Comparison of ENCODE assay signal across 9 mouse cellular contexts in genomic region chr8:102596523-102596922, GRCm38 (mm10).
A peak's percentile ranks its signal among the peaks of the same experiment; 100 is the strongest.
DNase-seq lines count a peak whose midpoint lies in the region; ATAC-seq lines count a peak whose summit lies in the region.
"Had no signal": no experiment of that assay in that cellular context is flagged by ENCODE, and none has a peak within 500 bp of the region (broad histone marks: within the 10 kb centered on the region; RNA-seq: fewer than 3 reads in every experiment).

No protein-coding gene starts in this region.

- no peaks in the 10 kb centered on the region for H3K9me3 ChIP-seq in intestine, embryonic 15.5 days
- H3K9me3 ChIP-seq in midbrain, embryonic 15.5 days, result no peaks in the 10 kb centered on the region
- H3K9me3 ChIP-seq: embryonic facial prominence, embryonic 13.5 days had no signal

- H3K36me3 ChIP-seq in intestine, embryonic 15.5 days, result no peaks in the 10 kb centered on the region
- no peaks in the 10 kb centered on the region for H3K36me3 ChIP-seq in midbrain, embryonic 15.5 days (replicated peaks)
- H3K36me3 ChIP-seq: embryonic facial prominence, embryonic 13.5 days had no signal

- 12% methylated on average over 3 of the region's 3 CpGs for WGBS in intestine, embryonic 15.5 days
- 68% methylated on average over 3 of the region's 3 CpGs for WGBS in midbrain, embryonic 15.5 days

- ATAC-seq in intestine, embryonic 15.5 days, result peak; percentile 53
- no peak for ATAC-seq in midbrain, embryonic 15.5 days (replicated peaks)

- H3K4me3 ChIP-seq in intestine, embryonic 15.5 days (replicated peaks), result no peak overlapping the region
- H3K4me3 ChIP-seq in midbrain, embryonic 15.5 days, result no peak overlapping the region
- H3K4me3 ChIP-seq: embryonic facial prominence, embryonic 13.5 days had no signal

- no peaks in the 10 kb centered on the region for H3K4me1 ChIP-seq in intestine, embryonic 15.5 days (replicated peaks)
- no peaks in the 10 kb centered on the region for H3K4me1 ChIP-seq in midbrain, embryonic 15.5 days
- H3K4me1 ChIP-seq: embryonic facial prominence, embryonic 13.5 days had no signal

- no peak overlapping the region for H3K4me2 ChIP-seq in intestine, embryonic 15.5 days (replicated peaks)
- H3K4me2 ChIP-seq in midbrain, embryonic 15.5 days, result no peak overlapping the region
- H3K4me2 ChIP-seq: embryonic facial prominence, embryonic 13.5 days had no signal

- H3K9ac ChIP-seq in intestine, embryonic 15.5 days, result no peak overlapping the region
- no peak overlapping the region for H3K9ac ChIP-seq in midbrain, embryonic 15.5 days
- H3K9ac ChIP-seq: embryonic facial prominence, embryonic 13.5 days had no signal

- H3K27me3 ChIP-seq in intestine, embryonic 15.5 days (replicated peaks), result no peaks in the 10 kb centered on the region
- no peaks in the 10 kb centered on the region for H3K27me3 ChIP-seq in midbrain, embryonic 15.5 days (replicated peaks)
- H3K27me3 ChIP-seq: embryonic facial prominence, embryonic 13.5 days had no signal

- peak; percentile 30 to 39 for DNase-seq in adrenal gland, adult 18-20 months (ENCODE audit: low spot score in 2 of 2)
- DNase-seq in embryo, embryonic 11 days, result peak; percentile 52
- DNase-seq in lung, postnatal 25 days (ENCODE audit: low spot score), result peak; percentile 7
- DNase-seq in cerebellum, postnatal 4 days (ENCODE audit: low spot score in 2 of 2), result no peak
- no peak for DNase-seq in layer of hippocampus, adult 8-10 months (ENCODE audit: low spot score in 2 of 2)
- DNase-seq in left cerebral cortex, adult 9 months (ENCODE audit: low spot score in 2 of 2), result no peak

- H3K27ac ChIP-seq in intestine, embryonic 15.5 days, result no peak overlapping the region
- no peak overlapping the region for H3K27ac ChIP-seq in midbrain, embryonic 15.5 days
- H3K27ac ChIP-seq: embryonic facial prominence, embryonic 13.5 days had no signal

Comparison
In these comparisons a context has a peak if more than half of its experiments do, and no peak if none do; other contexts are left out.
1. DNase-seq: peak in adrenal gland, adult 18-20 months (2 of 2), embryo, embryonic 11 days (single experiment) and lung, postnatal 25 days (single experiment); none in cerebellum, postnatal 4 days (0 of 2), layer of hippocampus, adult 8-10 months (0 of 2) and left cerebral cortex, adult 9 months (0 of 2).